Mouse (Mus musculus): Measurements from ENCODE around the gene Hist1h4f.

DNA sequence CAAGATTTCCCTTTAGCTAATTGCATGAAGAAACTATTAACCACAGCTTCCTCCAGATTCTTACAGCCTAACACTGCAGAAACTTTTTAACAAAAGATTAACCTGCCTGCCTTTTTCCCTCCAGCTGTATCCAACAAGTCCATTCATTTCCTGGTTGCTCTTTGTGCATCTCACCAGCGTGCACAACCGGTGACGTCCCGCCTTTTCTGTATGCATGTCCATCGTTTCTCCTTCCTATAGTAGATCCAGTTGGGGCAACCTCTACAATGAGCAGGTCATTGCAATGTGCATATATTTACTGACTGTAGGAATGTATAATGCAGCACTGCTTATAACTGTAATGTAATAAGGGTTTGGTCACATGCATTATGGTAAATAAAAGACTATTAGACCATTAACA lies 27.5 kb downstream of the Hist1h4f start:
- TF ChIP-seq CTCF (IDR thresholded peaks at IDR 0.05; ENCODE audit: low read depth, low read length) (no peak), POLR2A (IDR thresholded peaks at IDR 0.05; ENCODE audit: borderline replicate concordance, low read depth, low read length) (no peak)

All from bone marrow macrophage, adult 2 months (primary cell).